Mouse (Mus musculus): ENCODE data around the gene Tmeff2. TPM values are rescaled to one million over a fixed set of nuclear protein-coding genes. Genes with fewer than 3 reads are reported as not detected.

Gene Tmeff2
- total and polyA plus RNA-seq, 2 experiments from 2014 or later = 37.8 to 62.1 TPM

DNA sequence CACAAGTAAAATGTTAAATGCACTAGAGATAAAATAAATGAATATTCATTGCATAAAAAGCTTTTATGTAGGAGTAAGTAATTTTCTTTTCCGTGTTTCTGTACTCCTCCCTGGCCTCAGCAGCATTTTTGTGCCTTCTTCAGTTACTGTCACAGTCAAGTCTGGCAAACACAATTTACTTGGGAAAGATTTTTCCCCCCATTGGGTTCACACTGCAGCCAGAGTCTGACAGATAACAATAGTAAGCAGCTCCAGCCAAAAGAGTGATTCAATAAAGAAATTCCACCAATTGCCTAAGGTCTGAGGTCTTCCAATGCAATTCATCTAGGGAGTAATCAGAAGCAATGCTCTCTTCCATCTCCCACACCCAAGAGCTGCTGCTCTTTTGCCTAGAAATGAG lies 48.1 kb downstream of the Tmeff2 start:
- WGBS = 68% methylated on average over 1 of the region's 1 CpGs
- Histone ChIP-seq H3K27ac (no peak overlapping the region), H3K36me3 (ENCODE audit: insufficient read depth, low read length) (no peaks in the 10 kb centered on the region), H3K4me3 (ENCODE audit: low read length) (no peak overlapping the region), H3K9ac (replicated peaks; ENCODE audit: low read length) (no peak overlapping the region), H3K9me3 (ENCODE audit: low read length) (no peaks in the 10 kb centered on the region), H3K27me3 (ENCODE audit: insufficient read depth, low read length) (no peaks in the 10 kb centered on the region), H3K4me1 (ENCODE audit: insufficient read depth, low read length) (no peaks in the 10 kb centered on the region), H3K4me2 (ENCODE audit: low read depth, low read length) (no peak overlapping the region)
- DNase-seq (ENCODE audit: low spot score) = no peak
- no peak for ATAC-seq
- TF ChIP-seq CTCF (IDR thresholded peaks at IDR 0.05; ENCODE audit: low read depth) = no peak

DNA sequence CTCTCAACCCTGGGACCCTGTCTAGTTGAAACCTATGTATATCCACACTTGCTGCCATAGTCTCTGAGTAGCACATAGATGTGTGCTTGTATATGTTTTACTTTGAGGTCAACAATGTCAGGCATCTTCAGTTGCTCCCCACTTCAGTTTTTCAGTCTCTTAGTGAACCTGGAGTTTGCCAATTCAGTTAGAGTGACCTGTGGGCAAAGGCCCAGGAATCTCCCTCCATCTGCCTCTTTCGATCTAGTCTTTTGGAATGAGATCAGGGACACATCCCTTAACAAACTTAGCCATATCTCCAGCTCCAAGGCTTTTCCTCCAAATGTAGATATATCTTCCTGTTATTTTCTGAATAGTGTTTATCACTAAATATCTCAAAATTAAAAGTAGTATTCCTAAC lies 58.4 kb downstream of the Tmeff2 start:
- H3K4me2 ChIP-seq (ENCODE audit: low read depth, low read length) = no peak overlapping the region
- no peak overlapping the region for H3K27ac ChIP-seq
- DNase-seq (ENCODE audit: low spot score) = no peak
- no peak overlapping the region for H3K4me3 ChIP-seq (ENCODE audit: low read length)
- 82% methylated on average over 1 of the region's 1 CpGs for WGBS
- no peak for TF ChIP-seq CTCF (IDR thresholded peaks at IDR 0.05; ENCODE audit: low read depth)
- H3K9me3 ChIP-seq (ENCODE audit: low read length) = no peaks in the 10 kb centered on the region
- H3K27me3 ChIP-seq (ENCODE audit: insufficient read depth, low read length) = no peaks in the 10 kb centered on the region
- H3K9ac ChIP-seq (replicated peaks; ENCODE audit: low read length) = no peak overlapping the region
- no peaks in the 10 kb centered on the region for H3K36me3 ChIP-seq (ENCODE audit: insufficient read depth, low read length)
- ATAC-seq = no peak
- H3K4me1 ChIP-seq (ENCODE audit: insufficient read depth, low read length) = no peaks in the 10 kb centered on the region

DNA sequence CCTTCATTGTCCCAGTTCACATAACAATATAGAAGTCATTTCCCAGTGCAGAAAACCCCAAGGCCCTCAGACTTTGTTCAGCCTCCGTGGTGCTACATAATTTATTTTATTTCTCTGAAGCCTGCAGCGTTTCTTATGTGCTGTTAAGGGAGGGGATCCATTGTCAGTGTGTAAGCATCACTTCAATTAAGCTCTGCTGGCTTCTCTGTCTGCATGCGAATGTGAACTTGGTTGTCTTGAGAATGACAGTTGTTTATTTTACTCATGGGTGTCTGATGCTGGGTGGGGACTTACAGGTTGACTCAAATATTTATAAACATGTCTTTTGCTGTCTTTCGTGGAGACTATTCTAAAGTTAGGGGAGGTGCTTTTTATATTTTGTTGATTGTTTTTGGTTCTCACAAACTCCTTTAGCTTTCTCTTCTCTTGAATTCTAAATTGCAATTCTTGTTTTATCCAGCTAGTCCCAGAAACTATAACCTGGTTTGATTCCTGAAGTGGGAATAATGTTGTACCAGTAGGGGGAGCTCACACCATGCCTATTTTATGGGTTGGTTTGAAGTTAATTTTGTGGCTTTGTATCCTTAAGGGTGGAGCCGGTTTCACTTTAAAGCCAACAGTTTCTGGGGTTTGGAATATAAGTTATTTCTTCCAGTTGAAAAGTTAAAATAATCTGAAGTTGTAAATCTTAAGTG lies 61.7 kb downstream of the Tmeff2 start:
- no peaks in the 10 kb centered on the region for H3K4me1 ChIP-seq (ENCODE audit: insufficient read depth, low read length)
- no peaks in the 10 kb centered on the region for H3K36me3 ChIP-seq (ENCODE audit: insufficient read depth, low read length)
- no peak overlapping the region for H3K4me2 ChIP-seq (ENCODE audit: low read depth, low read length)
- no peak overlapping the region for H3K4me3 ChIP-seq (ENCODE audit: low read length)
- peak; percentile 53; the same call in 1 of the 2 replicates for ATAC-seq
- DNase-seq (ENCODE audit: low spot score) = peak; percentile 88
- peak; percentile 81 for TF ChIP-seq CTCF (IDR thresholded peaks at IDR 0.05; ENCODE audit: low read depth)
- H3K9me3 ChIP-seq (ENCODE audit: low read length) = no peaks in the 10 kb centered on the region
- H3K27me3 ChIP-seq (ENCODE audit: insufficient read depth, low read length) = no peaks in the 10 kb centered on the region
- H3K9ac ChIP-seq (replicated peaks; ENCODE audit: low read length) = no peak overlapping the region
- 44% methylated on average over 5 of the region's 5 CpGs for WGBS
- no peak overlapping the region for H3K27ac ChIP-seq

DNA sequence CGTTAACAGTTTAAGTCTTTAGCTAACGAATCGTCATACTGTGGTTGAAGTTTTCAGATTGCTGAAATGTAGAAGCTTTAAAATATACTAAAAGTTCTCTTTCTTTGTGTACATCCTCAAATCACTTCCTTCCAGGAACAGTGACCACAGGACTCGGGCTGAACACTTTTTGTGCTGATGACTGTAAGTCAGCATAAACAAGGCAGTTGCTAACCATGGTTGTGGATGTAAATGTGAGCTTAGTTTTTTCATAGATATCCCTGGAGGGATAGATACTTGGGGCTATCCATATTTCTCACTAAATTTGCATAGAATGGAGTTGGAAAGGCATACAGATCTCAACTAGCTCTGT lies 62.2 kb downstream of the Tmeff2 start:
- Histone ChIP-seq H3K4me1 (ENCODE audit: insufficient read depth, low read length) (no peaks in the 10 kb centered on the region), H3K9me3 (ENCODE audit: low read length) (no peaks in the 10 kb centered on the region), H3K27me3 (ENCODE audit: insufficient read depth, low read length) (no peaks in the 10 kb centered on the region), H3K9ac (replicated peaks; ENCODE audit: low read length) (no peak overlapping the region), H3K27ac (no peak overlapping the region), H3K4me3 (ENCODE audit: low read length) (no peak overlapping the region), H3K36me3 (ENCODE audit: insufficient read depth, low read length) (no peaks in the 10 kb centered on the region), H3K4me2 (ENCODE audit: low read depth, low read length) (no peak overlapping the region)
- DNase-seq (ENCODE audit: low spot score) = no peak
- ATAC-seq = no peak
- no peak for TF ChIP-seq CTCF (IDR thresholded peaks at IDR 0.05; ENCODE audit: low read depth)
- 62% methylated on average over 4 of the region's 4 CpGs for WGBS

DNA sequence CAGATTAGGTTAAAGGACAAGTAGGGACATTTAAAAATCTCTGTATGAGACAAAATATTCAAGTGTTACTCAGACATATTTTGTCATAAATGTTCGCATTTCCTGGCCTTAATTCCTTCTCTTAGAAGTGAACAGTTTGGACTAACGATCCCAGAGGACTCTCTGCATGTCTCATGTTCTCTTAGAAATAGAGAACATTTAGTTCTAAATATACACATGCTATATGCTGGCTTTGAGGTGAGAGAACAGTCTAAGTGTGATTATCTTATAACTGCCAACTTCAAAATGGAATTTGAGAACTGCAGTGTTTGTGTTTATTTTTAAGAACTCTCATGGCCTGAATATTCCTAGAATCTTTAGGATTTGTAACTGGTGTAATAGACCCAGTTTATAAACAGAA lies 69.2 kb downstream of the Tmeff2 start:
- H3K36me3 ChIP-seq (ENCODE audit: insufficient read depth, low read length) = no peaks in the 10 kb centered on the region
- H3K9me3 ChIP-seq (ENCODE audit: low read length) = no peaks in the 10 kb centered on the region
- no peak overlapping the region for H3K4me2 ChIP-seq (ENCODE audit: low read depth, low read length)
- DNase-seq (ENCODE audit: low spot score) = no peak
- H3K4me1 ChIP-seq (ENCODE audit: insufficient read depth, low read length) = no peaks in the 10 kb centered on the region
- ATAC-seq = no peak
- H3K27me3 ChIP-seq (ENCODE audit: insufficient read depth, low read length) = no peaks in the 10 kb centered on the region
- no peak overlapping the region for H3K27ac ChIP-seq
- TF ChIP-seq CTCF (IDR thresholded peaks at IDR 0.05; ENCODE audit: low read depth) = no peak
- H3K4me3 ChIP-seq (ENCODE audit: low read length) = no peak overlapping the region
- 85% methylated on average over 2 of the region's 2 CpGs for WGBS
- no peak overlapping the region for H3K9ac ChIP-seq (replicated peaks; ENCODE audit: low read length)

DNA sequence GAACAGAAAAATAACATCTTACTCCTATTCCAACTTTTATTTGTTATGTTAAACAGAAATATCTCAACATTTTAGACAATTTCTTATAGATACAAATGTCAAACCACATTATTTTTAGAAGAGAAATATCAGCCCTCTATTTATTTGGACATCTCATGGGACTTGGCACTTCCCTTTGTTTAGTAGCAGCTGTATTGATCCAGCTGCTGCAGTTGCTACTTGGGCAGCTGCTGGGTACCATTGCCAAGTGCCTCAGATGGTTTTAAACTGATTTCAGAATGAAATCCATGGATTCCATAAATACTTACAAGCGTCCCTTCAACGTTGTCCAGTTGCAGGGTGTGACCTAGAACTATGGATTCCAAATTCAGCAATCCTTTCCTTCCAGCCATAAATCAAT lies 70.4 kb downstream of the Tmeff2 start:
- no peak for TF ChIP-seq CTCF (IDR thresholded peaks at IDR 0.05; ENCODE audit: low read depth)
- no peak overlapping the region for H3K4me2 ChIP-seq (ENCODE audit: low read depth, low read length)

More for the DNA sequence above, 70.4 kb downstream of the Tmeff2 start:
- no peak overlapping the region for H3K27ac ChIP-seq
- no peaks in the 10 kb centered on the region for H3K27me3 ChIP-seq (ENCODE audit: insufficient read depth, low read length)
- no peak overlapping the region for H3K9ac ChIP-seq (replicated peaks; ENCODE audit: low read length)
- no peak for DNase-seq (ENCODE audit: low spot score)
- whole genome bisulfite sequencing = 62% methylated on average over 2 of the region's 2 CpGs
- no peak overlapping the region for H3K4me3 ChIP-seq (ENCODE audit: low read length)
- H3K9me3 ChIP-seq (ENCODE audit: low read length) = no peaks in the 10 kb centered on the region
- no peaks in the 10 kb centered on the region for H3K36me3 ChIP-seq (ENCODE audit: insufficient read depth, low read length)
- no peaks in the 10 kb centered on the region for H3K4me1 ChIP-seq (ENCODE audit: insufficient read depth, low read length)
- ATAC-seq = no peak

Measured in hindbrain, postnatal 0 days (tissue).